Mouse (Mus musculus) large intestine, adult 2 months (tissue): ENCODE measurements at regions not wholly inside any gene's neighbourhood (a gene's known extent, or its start where the extent isn't known, plus 50 kb on each side); places are given as distances from the start of the nearest gene placed in this dataset.

ENCODE experiments used
- DNase-seq: peaks from one replicate; pipeline ENCODE4 v3.0.0-alpha.2; 2012; ENCODE audit warnings: low read depth, low spot score
- WGBS: fragments of 180-500 bp; shearing (Covaris S2); methylation state at CpG from one replicate; pipeline ENCODE4 v1.1.7; 2018; 5-methylcytosine and 5-hydroxymethylcytosine counted together

- WGBS, result 83% methylated on average over 5 of the region's 5 CpGs
- DNase-seq, result no peak
These were observed 139.8 kb upstream of the Egln3 start for GRCm38 (mm10) chr12:54343493-54343892.

- DNase-seq, result no peak
- WGBS, result 71% methylated on average over 2 of the region's 2 CpGs
These were observed 131.8 kb upstream of the Egln3 start for GRCm38 (mm10) chr12:54335509-54335908.

- DNase-seq, result no peak
- WGBS, result 35% methylated on average over 9 of the region's 9 CpGs
These were observed 131.0 kb upstream of the Egln3 start for GRCm38 (mm10) chr12:54334491-54335132.

GRCm38 (mm10) chr12:54333632-54334321 lies 130.1 kb upstream of the Egln3 start:
- DNase-seq, result no peak
- 92% methylated on average over 14 of the region's 14 CpGs for WGBS

- 61% methylated on average over 1 of the region's 1 CpGs for WGBS
- no peak for DNase-seq
These were observed 123.8 kb upstream of the Egln3 start for GRCm38 (mm10) chr12:54327483-54327882.

- WGBS, result 81% methylated on average over 7 of the region's 7 CpGs
These were observed 122.9 kb upstream of the Egln3 start for GRCm38 (mm10) chr12:54326571-54326970.

GRCm38 (mm10) chr12:54320533-54320932 lies 116.9 kb upstream of the Egln3 start:
- 98% methylated on average over 5 of the region's 5 CpGs for WGBS

More at GRCm38 (mm10) chr12:54326571-54326970, 122.9 kb upstream of the Egln3 start:
- no peak for DNase-seq

GRCm38 (mm10) chr12:54316980-54317471 lies 113.4 kb upstream of the Egln3 start:
- no peak for DNase-seq
- 10% methylated on average over 16 of the region's 16 CpGs for WGBS

More at GRCm38 (mm10) chr12:54320533-54320932, 116.9 kb upstream of the Egln3 start:
- no peak for DNase-seq

- 75% methylated on average over 15 of the region's 15 CpGs for WGBS
- no peak for DNase-seq
These were observed 112.5 kb upstream of the Egln3 start for GRCm38 (mm10) chr12:54316066-54316567.

GRCm38 (mm10) chr12:54314153-54314552 lies 110.5 kb upstream of the Egln3 start:
- DNase-seq, result no peak
- 86% methylated on average over 2 of the region's 2 CpGs for WGBS

- WGBS, result 1% methylated on average over 20 of the region's 20 CpGs
- no peak for DNase-seq
These were observed 109.7 kb upstream of the Egln3 start for GRCm38 (mm10) chr12:54313211-54313845.

- WGBS, result 20% methylated on average over 14 of the region's 14 CpGs
- DNase-seq, result peak; percentile 83
These were observed 109.0 kb upstream of the Egln3 start for GRCm38 (mm10) chr12:54312522-54313210.

GRCm38 (mm10) chr12:54311896-54312521 lies 108.3 kb upstream of the Egln3 start:
- DNase-seq, result no peak
- WGBS, result 66% methylated on average over 4 of the region's 4 CpGs

- WGBS, result 92% methylated on average over 4 of the region's 4 CpGs
- DNase-seq, result no peak
These were observed 106.2 kb upstream of the Egln3 start for GRCm38 (mm10) chr12:54309874-54310273.

- DNase-seq, result no peak
- 90% methylated on average over 6 of the region's 6 CpGs for WGBS
These were observed 105.6 kb upstream of the Egln3 start for GRCm38 (mm10) chr12:54309219-54309618.

- 44% methylated on average over 9 of the region's 9 CpGs for WGBS
- DNase-seq, result no peak
These were observed 101.5 kb upstream of the Egln3 start for GRCm38 (mm10) chr12:54305135-54305630.

GRCm38 (mm10) chr12:54303746-54304145 lies 100.1 kb upstream of the Egln3 start:
- 85% methylated on average over 8 of the region's 8 CpGs for WGBS
- no peak for DNase-seq

GRCm38 (mm10) chr12:54299506-54299905 lies 95.8 kb upstream of the Egln3 start:
- DNase-seq, result no peak
- 86% methylated on average over 5 of the region's 5 CpGs for WGBS

GRCm38 (mm10) chr12:54293248-54293647 lies 89.6 kb upstream of the Egln3 start:
- DNase-seq, result no peak

More at GRCm38 (mm10) chr12:54293248-54293647, 89.6 kb upstream of the Egln3 start:
- WGBS, result 58% methylated on average over 2 of the region's 2 CpGs
